Mouse (Mus musculus): ENCODE results near the gene Ephb2. TPM values are rescaled to one million over a fixed set of nuclear protein-coding genes. Genes with fewer than 3 reads are reported as not detected.

Gene Ephb2
- polyA plus RNA-seq, 2 experiments = 0.17 to 0.41 TPM

DNA sequence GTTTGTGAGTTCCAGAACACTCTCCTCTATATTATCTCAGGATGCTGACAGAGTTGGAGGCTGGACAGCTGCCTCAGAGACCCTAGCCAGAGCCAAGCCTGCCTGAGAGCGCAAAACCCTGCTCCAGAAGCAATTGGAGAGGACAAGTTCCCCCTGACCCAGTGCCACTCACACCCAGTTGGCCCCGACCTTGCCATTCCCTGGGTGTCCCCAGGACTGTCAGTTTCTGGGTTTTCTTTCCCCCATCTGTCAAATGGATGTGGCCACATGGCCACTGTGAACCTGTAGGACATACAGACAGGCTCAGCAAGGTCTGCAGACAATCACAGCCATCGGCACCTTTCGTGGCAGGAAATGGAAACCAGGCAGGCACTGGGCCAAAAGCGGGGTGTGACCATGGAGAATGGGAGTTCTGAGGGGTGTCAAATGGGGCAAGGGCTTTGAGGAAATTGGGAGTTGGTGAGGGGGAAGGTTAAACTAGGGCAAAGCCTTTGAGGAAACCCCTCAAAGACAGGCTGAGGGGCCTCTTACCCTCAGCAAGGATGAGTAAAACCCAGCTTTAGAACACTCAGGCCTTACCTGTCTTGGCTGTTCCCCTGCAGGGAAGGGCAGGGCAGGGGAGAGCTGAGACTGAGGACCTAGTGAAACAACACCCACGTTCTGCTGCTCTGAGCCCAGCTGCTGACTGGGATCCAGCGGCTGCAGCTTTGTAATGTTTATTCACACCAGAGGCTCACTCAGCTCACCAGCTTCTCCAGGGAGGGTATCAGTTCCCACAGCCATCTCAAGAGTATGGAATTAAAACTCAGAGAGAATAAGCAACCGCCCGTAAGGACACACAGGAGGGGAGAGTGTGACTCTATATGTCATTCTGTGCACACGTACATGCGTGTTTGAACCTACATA, 6.9 kb downstream of the Ephb2 start:
- Histone ChIP-seq H3K4me1 (replicated peaks; ENCODE audit: control insufficient read depth in 2 of 2, insufficient read depth in 2 of 2, low read length in 1 of 2) (no peaks in the 10 kb centered on the region), H3K27ac (no peak overlapping the region), H3K27me3 (ENCODE audit: control insufficient read depth, insufficient read depth, low read length) (peaks cover 12% of the 10 kb centered on the region), H3K9ac (replicated peaks) (no peak overlapping the region), H3K36me3 (replicated peaks; ENCODE audit: control insufficient read depth, insufficient read depth, low read depth) (no peaks in the 10 kb centered on the region), H3K9me3 (ENCODE audit: control insufficient read depth, low read length) (no peaks in the 10 kb centered on the region), H3K4me3 (ENCODE audit: insufficient read depth in 1 of 2, low read depth in 2 of 2, low read length in 2 of 2) (no peak overlapping the region), H3K4me2 (ENCODE audit: low read depth) (no peak overlapping the region)
- 42% methylated on average over 11 of the region's 11 CpGs for WGBS (ENCODE audit: insufficient replicate concordance)
- DNase-seq (ENCODE audit: low read depth in 3 of 3, low spot score in 3 of 3) (no peak), ATAC-seq (ENCODE audit: insufficient read depth) (no peak)
- no peak for TF ChIP-seq CTCF (IDR thresholded peaks at IDR 0.05; ENCODE audit: low read depth)
- TF ChIP-seq EP300 (IDR thresholded peaks at IDR 0.05; ENCODE audit: low read depth) = no peak

DNA sequence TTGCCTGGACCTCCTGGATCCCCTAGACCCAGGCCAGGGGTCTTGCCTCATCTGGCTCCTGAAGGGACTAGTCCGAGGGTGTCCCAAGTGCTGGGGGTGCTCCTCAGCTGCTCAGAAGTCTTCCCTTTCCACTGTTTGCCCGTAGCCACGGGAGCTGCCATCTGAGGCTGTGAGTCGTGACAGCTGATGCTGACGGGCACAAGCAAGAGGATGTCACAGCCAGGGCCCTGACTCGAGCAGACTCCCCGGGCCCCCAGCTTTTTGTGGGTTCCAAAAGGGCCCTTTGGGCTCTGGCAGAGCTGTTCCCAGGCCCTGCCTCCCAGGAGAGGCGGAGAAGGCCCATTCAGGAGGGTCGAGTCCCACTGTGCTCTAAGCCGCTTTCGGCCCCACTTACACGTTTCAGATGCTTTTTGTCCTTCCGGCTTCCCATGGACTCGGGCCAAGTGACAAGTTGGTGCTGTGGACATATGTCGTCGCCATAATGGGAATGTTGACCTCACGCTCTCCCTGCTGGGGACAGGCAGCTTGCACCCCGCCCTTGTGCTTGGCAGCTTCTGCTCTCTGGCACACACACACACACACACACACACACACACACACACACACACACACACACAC, 10.7 kb downstream of the Ephb2 start:
- ATAC-seq (ENCODE audit: insufficient read depth) (no peak), DNase-seq (ENCODE audit: low read depth in 3 of 3, low spot score in 3 of 3) (no peak)
- Histone ChIP-seq H3K36me3 (replicated peaks; ENCODE audit: control insufficient read depth, insufficient read depth, low read depth) (no peaks in the 10 kb centered on the region), H3K4me2 (ENCODE audit: low read depth) (no peak overlapping the region), H3K27ac (no peak overlapping the region), H3K9me3 (ENCODE audit: control insufficient read depth, low read length) (no peaks in the 10 kb centered on the region), H3K4me3 (ENCODE audit: insufficient read depth in 1 of 2, low read depth in 2 of 2, low read length in 2 of 2) (no peak overlapping the region), H3K9ac (replicated peaks) (no peak overlapping the region), H3K4me1 (replicated peaks; ENCODE audit: control insufficient read depth in 2 of 2, insufficient read depth in 2 of 2, low read length in 1 of 2) (no peaks in the 10 kb centered on the region), H3K27me3 (ENCODE audit: control insufficient read depth, insufficient read depth, low read length) (no peaks in the 10 kb centered on the region; the same call in 1 of the 2 replicates)
- 69% methylated on average over 18 of the region's 18 CpGs for WGBS (ENCODE audit: insufficient replicate concordance)
- TF ChIP-seq CTCF (IDR thresholded peaks at IDR 0.05; ENCODE audit: low read depth) (no peak), EP300 (IDR thresholded peaks at IDR 0.05; ENCODE audit: low read depth) (no peak)

DNA sequence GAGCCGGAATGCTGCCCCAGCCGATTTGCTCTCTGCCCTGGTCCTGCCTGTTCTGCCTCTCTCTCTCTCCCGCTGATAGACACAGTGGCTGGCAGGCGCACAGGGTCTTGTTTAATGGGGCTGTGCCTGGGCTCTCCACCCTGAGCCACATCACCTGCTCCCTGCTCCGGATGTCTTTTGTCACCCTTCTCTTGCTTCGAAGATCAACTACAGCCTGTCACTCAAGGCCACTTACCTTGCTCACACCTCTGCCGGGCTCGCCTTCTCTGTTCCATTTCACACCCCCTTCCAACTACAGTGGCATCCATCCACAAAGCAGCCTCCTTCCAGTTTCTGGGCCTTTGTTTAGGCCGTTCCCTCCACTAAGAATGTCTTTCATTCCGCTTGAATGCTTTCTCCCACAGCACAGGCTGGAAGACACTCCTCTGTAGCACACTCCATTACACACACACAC, 15.7 kb downstream of the Ephb2 start:
- ATAC-seq (ENCODE audit: insufficient read depth) (no peak), DNase-seq (ENCODE audit: low read depth in 3 of 3, low spot score in 3 of 3) (no peak)
- no peak for TF ChIP-seq EP300 (IDR thresholded peaks at IDR 0.05; ENCODE audit: low read depth)
- TF ChIP-seq CTCF (IDR thresholded peaks at IDR 0.05; ENCODE audit: low read depth) = no peak
- Histone ChIP-seq H3K9me3 (ENCODE audit: control insufficient read depth, low read length) (no peaks in the 10 kb centered on the region), H3K9ac (replicated peaks) (no peak overlapping the region), H3K27ac (no peak overlapping the region), H3K4me1 (replicated peaks; ENCODE audit: control insufficient read depth in 2 of 2, insufficient read depth in 2 of 2, low read length in 1 of 2) (no peaks in the 10 kb centered on the region), H3K36me3 (replicated peaks; ENCODE audit: control insufficient read depth, insufficient read depth, low read depth) (no peaks in the 10 kb centered on the region), H3K27me3 (ENCODE audit: control insufficient read depth, insufficient read depth, low read length) (no peaks in the 10 kb centered on the region), H3K4me3 (ENCODE audit: insufficient read depth in 1 of 2, low read depth in 2 of 2, low read length in 2 of 2) (no peak overlapping the region), H3K4me2 (ENCODE audit: low read depth) (no peak overlapping the region)
- WGBS (ENCODE audit: insufficient replicate concordance) = 47% methylated on average over 9 of the region's 10 CpGs

DNA sequence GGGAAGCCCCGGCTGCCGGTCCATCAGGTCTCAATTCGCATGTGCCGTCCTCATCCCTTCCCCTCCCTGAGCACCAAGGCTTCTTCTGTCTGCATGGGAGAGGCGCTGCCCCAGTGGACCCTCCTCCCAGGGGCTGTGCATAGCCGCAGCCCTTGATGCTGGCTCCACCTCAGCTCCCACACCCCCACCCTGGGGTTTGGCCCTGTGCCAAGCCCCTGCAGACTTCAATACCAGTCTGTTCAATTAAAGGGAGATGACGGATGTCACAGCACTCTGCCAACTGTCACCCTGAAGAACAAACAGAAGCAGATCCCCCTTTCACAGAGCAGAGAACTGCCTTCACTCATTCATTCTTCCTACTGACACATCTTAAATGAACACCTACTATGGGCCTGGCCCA, 19.1 kb downstream of the Ephb2 start:
- Histone ChIP-seq H3K9ac (replicated peaks) (no peak overlapping the region), H3K4me2 (ENCODE audit: low read depth) (no peak overlapping the region), H3K36me3 (replicated peaks; ENCODE audit: control insufficient read depth, insufficient read depth, low read depth) (no peaks in the 10 kb centered on the region), H3K27me3 (ENCODE audit: control insufficient read depth, insufficient read depth, low read length) (no peaks in the 10 kb centered on the region), H3K4me1 (replicated peaks; ENCODE audit: control insufficient read depth in 2 of 2, insufficient read depth in 2 of 2, low read length in 1 of 2) (no peaks in the 10 kb centered on the region), H3K27ac (no peak overlapping the region), H3K4me3 (ENCODE audit: insufficient read depth in 1 of 2, low read depth in 2 of 2, low read length in 2 of 2) (no peak overlapping the region), H3K9me3 (ENCODE audit: control insufficient read depth, low read length) (no peaks in the 10 kb centered on the region)
- 51% methylated on average over 7 of the region's 7 CpGs for WGBS (ENCODE audit: insufficient replicate concordance)
- no peak for DNase-seq (ENCODE audit: low read depth in 3 of 3, low spot score in 3 of 3)
- no peak for ATAC-seq (ENCODE audit: insufficient read depth)
- TF ChIP-seq CTCF (IDR thresholded peaks at IDR 0.05; ENCODE audit: low read depth) (no peak), EP300 (IDR thresholded peaks at IDR 0.05; ENCODE audit: low read depth) (no peak)

DNA sequence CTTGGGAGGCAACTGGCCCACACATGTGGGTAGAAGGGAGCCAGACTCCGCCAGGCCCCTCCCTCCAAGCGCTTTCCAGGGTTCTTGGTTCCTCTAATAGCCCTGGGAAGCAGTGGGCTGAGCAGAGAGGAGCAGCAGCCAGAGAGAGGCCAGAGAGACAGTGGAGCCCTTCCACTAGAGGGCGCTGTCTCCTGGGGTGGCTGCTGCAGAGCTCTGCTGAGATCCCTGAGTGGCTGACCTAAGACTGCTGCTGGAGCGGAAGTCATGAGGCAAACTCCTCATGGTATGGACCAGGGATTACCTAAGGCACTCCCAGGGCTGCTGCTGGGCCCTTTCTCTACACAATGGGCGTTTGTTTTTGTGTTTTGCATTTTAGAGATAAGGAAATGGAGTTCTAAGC, 20.4 kb downstream of the Ephb2 start:
- Histone ChIP-seq H3K4me1 (replicated peaks; ENCODE audit: control insufficient read depth in 2 of 2, insufficient read depth in 2 of 2, low read length in 1 of 2) (no peaks in the 10 kb centered on the region), H3K27me3 (ENCODE audit: control insufficient read depth, insufficient read depth, low read length) (no peaks in the 10 kb centered on the region), H3K4me2 (ENCODE audit: low read depth) (no peak overlapping the region), H3K27ac (no peak overlapping the region), H3K9ac (replicated peaks) (no peak overlapping the region), H3K9me3 (ENCODE audit: control insufficient read depth, low read length) (no peaks in the 10 kb centered on the region), H3K4me3 (ENCODE audit: insufficient read depth in 1 of 2, low read depth in 2 of 2, low read length in 2 of 2) (no peak overlapping the region), H3K36me3 (replicated peaks; ENCODE audit: control insufficient read depth, insufficient read depth, low read depth) (no peaks in the 10 kb centered on the region)
- WGBS (ENCODE audit: insufficient replicate concordance) = 41% methylated on average over 5 of the region's 5 CpGs
- ATAC-seq (ENCODE audit: insufficient read depth) = no peak
- no peak for DNase-seq (ENCODE audit: low read depth in 3 of 3, low spot score in 3 of 3)
- TF ChIP-seq CTCF (IDR thresholded peaks at IDR 0.05; ENCODE audit: low read depth) (peak; percentile 79), EP300 (IDR thresholded peaks at IDR 0.05; ENCODE audit: low read depth) (no peak)
